Mouse (Mus musculus) lung, postnatal 25 days (tissue): ENCODE results near the gene Kazald1.

Experiments used
- DNase-seq: peaks from one replicate; pipeline ENCODE4 v3.0.0; 2022; ENCODE audit warnings: low spot score

Kazald1 gene

GRCm38 (mm10) chr19:45048644-45049365 lies 26.2 kb upstream of the Kazald1 start:
- no peak for DNase-seq

DNA sequence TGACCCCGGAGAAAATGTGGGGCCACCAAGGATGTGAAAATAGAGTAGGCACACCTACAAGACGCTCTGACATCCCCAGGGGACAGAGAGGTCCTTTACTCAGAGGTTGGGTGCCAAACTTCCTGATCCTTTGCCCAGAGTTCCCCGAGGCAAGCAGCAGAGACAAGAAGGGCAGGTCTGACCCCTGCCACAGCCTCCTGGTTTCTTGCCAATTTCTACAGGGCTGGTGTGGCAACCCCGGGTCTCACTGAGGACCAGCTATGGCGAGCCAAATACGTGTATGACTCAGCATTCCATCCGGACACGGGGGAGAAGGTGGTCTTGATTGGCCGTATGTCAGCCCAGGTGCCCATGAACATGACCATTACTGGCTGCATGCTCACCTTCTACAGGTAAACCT lies 25.5 kb upstream of the Kazald1 start:
- DNase-seq = no peak

DNA sequence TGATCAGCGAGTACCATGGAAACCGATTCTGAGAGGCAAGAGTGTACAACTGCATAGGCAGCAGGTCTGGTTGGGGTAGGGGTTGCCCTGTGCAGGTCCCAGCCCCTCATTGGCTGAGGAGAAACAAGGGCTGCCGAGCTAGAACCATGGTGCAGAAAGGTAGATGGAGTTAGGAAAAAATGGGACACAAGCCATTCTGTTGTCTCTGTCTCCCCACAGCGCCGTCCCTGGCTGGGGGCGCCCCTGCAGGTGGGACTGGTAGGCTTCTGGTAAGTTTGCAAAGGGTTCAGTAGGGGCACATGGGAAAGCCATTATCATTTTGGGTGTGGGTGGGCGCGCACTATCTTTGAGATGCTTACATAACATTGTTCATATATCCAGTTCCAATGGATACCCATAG lies 21.6 kb upstream of the Kazald1 start:
- DNase-seq = no peak

GRCm38 (mm10) chr19:45054892-45055690 lies 19.9 kb upstream of the Kazald1 start:
- DNase-seq = no peak

GRCm38 (mm10) chr19:45056364-45056763 lies 18.7 kb upstream of the Kazald1 start:
- peak; percentile 69 for DNase-seq

DNA sequence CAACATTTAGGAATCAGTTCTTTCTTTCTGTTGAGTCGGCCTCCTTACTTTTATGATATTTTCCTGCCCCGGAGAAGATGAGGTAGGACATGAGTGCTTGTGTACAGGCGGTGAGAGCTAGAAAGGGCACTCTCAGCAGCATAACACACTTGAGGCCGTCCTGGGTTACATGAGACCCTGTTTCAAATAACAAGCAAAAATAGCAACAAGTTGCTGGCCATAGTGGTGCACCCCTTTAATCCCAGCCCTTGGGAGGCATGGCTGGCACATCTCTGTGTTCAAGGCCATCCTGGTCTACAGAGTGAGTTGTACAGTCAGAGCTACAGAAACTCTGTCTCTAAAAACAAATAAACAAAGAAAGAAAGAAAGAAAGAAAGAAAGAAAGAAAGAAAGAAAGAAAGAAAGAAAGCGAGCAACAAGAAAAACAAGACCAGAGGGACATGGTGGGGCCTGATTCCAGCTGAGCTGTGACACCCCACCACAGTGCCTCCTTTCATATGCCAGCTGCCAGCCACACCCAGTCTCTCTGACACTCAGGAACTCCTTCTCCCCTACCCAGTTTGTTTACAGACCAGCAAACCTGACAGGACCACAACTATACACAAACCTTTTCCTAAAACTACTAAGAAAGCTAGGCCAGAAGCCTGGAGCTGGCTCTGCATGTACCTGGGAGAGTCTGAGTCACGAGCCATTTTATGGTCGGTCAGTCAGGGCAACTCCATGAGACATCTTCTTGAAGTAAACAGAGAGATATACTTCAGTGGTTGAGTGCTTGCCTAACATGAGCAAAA lies 17.9 kb upstream of the Kazald1 start:
- peak; percentile 39 for DNase-seq

DNA sequence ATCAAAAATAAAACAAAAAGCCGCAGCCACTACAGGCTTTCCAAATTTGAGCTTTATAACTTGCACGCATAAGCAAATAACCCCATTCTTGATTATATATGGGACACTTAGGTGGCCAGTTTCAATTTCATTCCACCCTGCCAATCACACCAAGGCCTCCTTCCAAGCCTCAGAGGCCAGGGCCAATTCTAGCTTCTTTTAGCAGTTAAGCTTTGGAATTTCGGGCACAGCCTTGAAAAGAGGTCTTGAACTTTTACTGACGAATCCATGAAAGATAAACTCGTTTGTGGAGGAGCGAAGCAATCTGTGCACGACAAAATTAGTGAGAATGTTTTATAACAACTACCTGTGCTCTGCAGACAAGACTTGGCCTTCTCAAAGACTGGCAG lies 17.3 kb upstream of the Kazald1 start:
- DNase-seq = no peak

DNA sequence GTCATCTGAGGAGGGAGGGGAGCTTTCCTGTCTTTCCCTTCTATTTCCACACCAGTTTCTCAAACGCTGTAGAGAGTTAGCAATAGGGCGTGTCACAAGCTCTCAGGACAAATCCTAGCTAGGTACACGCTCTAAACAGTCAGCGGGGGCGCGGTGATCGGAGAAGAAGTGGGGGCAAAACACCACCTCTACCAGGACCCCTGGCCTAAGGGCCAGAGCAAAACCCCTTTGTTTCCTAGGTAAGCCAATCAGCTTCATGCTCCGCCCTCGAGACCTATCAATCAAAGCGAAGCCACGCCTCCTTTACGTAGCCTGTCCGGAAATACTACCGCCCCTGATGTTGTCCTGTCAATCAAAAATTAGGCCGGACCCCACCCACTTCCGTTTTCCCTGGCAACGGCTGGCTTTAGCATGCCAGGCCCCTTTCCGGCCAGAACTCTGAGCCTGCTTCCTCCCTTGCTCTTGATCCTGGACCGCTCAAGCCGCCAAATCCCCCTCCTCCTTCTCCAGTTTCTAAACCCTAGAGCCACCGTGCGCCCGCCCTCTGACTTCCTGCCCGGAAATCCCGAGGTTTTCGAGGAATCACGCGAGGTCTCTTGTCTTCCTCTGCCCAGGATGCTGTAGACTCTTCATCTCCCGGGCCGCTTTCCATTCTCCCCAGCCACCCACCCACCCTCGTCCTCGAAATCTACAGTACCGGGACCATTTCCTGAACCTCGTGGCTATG lies 16.8 kb upstream of the Kazald1 start:
- DNase-seq = peak; percentile 97

DNA sequence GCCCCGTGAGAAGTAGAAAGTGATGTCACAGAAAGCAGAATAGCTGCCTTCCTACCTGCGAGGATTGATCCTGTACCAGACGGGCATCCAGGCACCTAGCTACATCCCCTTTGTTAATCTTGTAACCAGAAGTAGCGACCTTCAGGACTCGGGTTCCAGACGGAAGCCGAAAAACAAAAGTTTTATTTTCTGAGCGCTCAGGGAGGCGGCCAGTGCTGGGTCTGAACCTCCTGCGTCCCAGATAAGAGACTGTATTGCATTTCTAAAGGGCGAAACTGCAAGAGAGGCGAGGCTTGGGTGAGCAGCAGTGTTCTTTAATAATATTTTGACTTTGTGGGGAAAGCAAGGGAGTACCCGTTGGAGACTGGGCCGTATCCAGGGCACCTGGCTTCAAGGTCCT lies 16.2 kb upstream of the Kazald1 start:
- no peak for DNase-seq

DNA sequence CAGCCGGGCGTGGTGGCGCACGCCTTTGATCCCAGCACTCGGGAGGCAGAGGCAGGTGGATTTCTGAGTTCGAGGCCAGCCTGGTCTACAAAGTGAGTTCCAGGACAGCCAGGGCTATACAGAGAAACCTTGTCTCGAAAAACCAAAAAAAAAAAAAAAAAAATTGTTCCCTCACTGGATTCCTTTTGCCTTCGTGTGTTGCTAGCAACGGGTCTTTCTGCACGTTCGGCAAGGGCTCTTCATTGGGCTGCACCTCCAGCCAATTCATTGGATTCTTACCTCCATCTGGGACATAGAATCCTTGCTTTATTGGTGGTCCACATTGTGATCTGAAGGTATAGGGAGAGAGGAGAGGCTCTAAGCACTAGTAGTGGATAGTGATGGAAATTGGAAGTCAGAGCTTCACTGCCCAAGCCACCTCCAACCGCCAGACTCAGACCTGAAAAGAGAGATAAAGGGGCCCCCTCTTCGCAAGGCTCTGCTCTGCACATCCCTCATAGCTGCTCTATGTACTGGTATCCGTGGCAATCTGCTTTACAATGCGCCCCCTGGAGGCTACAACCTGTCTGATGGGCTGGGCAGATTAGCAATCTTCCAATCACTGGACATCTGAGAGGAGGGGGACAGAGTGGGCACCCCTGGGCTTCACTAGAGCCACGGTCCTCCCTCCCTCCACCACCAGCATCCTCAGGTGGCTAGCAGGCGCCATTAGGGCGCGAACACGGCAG lies 11.3 kb upstream of the Kazald1 start:
- peak; percentile 62 for DNase-seq

GRCm38 (mm10) chr19:45065226-45065625 lies 9.8 kb upstream of the Kazald1 start:
- no peak for DNase-seq

DNA sequence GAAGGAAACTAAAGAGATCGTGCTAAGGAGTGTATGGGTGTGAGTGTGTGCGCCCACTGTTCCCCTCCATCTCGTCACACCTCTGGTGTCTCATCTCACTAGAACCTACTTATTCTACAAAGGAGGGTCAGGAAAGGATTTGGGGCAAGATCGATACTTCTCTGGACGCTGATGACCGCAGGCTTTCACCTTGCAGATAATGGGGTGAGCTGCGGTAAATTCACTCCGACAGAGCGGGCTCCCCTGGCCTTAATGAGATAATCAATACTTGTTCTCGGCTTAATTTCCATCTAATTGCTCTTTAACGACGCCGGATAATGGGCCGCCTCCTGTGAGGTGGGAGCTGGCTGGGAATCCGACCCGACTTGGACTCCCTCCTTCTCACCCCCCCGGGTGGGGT lies 7.9 kb upstream of the Kazald1 start:
- no peak for DNase-seq

DNA sequence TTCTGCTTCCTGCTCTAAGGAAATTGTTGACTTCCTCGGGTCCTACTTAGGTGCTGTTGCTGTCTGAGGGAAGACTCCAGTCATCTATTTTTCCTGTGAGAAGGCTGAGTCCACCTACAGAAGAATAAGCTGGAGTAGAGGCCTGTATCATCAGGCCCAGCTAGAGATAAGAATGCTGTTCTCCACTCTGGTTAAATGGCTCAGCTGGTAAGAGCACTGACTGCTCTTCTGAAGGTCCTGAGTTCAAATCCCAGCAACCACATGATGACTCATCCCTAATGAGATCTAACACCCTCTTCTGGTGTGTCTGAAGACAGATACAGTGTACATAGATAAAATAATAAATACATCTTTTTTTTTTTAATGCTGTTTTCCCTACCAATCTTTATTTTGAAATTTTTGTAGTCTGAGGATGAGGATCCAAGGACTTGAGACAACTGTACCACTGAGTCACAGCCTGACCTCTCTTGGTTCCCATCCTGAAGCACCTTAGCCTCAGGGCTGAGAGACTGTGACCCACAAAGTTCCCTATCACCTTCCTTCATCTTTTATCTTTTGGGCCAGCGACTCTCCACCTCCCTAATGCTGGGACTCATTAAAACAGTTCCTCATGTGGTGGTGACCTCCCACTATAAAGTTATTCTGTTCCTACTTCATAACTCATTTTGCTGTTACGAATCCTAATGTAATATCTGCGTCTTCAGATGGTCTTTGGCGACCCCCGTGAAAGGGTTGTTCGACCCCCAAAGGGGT lies 7.1 kb upstream of the Kazald1 start:
- DNase-seq = no peak

DNA sequence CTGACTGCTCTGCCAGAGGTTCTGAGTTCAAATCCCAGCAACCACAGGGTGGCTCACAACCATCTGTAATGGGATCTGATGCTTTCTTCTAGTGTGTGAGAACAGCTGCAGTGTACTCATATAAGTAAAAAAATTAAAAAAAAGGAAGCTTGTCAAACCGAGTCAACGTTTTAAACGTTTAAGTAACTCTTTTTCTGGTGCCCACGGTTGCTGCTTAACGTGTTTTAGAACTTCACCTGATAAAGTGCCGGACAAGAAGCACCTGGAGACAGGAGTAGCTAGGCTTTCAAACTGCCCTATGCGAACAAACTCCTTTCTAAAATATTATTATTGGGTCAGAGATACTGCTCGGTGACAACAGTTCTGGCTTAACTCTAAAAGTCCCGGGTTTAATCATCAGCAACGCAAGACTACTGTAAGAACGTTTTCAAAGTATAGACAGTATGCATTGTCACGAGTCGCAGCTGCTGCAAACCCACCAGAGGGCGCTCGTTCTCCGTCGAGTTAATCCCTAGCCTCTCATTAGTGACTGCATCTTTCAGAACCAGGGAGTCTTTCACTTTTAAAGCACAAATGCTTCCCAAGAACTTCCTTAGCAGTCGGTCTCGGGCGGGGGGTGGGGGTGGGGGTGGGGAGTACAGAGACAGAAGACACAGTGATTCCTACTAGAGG lies 1.0 kb upstream of the Kazald1 start:
- peak; percentile 86 for DNase-seq

DNA sequence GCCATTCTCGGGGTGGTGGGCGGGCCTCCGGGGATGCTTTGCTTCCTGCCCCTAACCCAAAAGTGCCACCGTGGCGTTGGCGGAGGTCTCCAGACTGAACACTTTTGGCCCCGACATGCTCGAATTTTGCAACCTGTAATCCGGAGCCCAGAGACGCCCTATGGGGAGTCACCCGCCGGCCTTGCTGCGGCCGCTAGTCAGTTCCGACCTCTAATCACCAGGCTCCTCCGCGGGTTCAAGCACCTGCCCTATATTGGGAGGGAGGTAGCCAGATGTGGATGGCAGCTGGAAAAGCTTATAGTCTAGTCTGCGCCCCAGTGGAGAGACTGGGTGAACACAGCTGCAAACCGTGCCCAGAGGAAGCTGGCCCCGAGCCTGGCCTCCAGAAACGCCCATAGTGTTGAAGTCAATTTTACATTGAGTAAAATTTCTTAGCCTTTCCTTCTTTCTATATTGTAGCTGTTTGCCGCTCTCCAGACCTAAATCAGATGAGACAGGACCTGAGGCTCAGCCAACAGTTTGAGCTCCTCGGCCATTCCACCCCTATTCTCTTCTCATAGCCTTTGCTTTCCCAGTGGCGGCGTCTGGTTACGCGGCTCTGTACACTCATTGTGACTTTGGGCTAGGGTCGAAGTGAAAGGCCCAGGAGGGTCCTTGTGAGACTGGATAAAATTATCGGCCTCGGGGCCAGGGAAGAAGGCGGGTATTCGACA lies 438 bp downstream of the Kazald1 start:
- no peak for DNase-seq

GRCm38 (mm10) chr19:45076036-45076575 lies 1.1 kb downstream of the Kazald1 start:
- DNase-seq = no peak

- DNase-seq = peak; percentile 62
Observed at GRCm38 (mm10) chr19:45076586-45077510, 1.8 kb downstream of the Kazald1 start.
